Mouse (Mus musculus): Measurements from ENCODE around the gene Klra9. TPM values are rescaled to one million over a fixed set of nuclear protein-coding genes. Genes with fewer than 3 reads are reported as not detected.
"Not testable (repeated sequence)": the region's sequence is repeated elsewhere in the genome, so short reads cannot be mapped to it uniquely, and the experiment has no call there.

Klra9 gene
- total RNA-seq (2014; fragmentation: Nextera tagmentation) (not detected in 2 replicates), total RNA-seq (2017) (not detected in 2 replicates)

- ATAC-seq (replicated peaks; ENCODE audit: poor library complexity, severe bottlenecking) = not testable (repeated sequence)
Measured at GRCm38 (mm10) chr6:130193012-130193411, at the start of gene Klra9. Gene Klra9, minus strand, starts transcription at chr6:130193112.

- peak; percentile 40 for ATAC-seq (replicated peaks; ENCODE audit: poor library complexity, severe bottlenecking)
Measured at GRCm38 (mm10) chr6:130237536-130237935, 44.6 kb upstream of the Klra9 start.

- no peak for ATAC-seq (replicated peaks; ENCODE audit: poor library complexity, severe bottlenecking)
Measured at GRCm38 (mm10) chr6:130236635-130237034, 43.7 kb upstream of the Klra9 start.

- no peak for ATAC-seq (replicated peaks; ENCODE audit: poor library complexity, severe bottlenecking)
Measured at GRCm38 (mm10) chr6:130233222-130233621, 40.3 kb upstream of the Klra9 start, which contains the start of gene Klra7. Gene Klra7, minus strand, starts transcription at chr6:130233322.

- ATAC-seq (replicated peaks; ENCODE audit: poor library complexity, severe bottlenecking) = peak; percentile 91
Measured at GRCm38 (mm10) chr6:130197453-130197852, 4.5 kb upstream of the Klra9 start.

GRCm38 (mm10) chr6:130129798-130130197 is 63.1 kb downstream of the Klra9 start, which contains the start of gene Klra8:
Gene Klra8, minus strand, starts transcription at chr6:130129898.
- ATAC-seq (replicated peaks; ENCODE audit: poor library complexity, severe bottlenecking) = not testable (repeated sequence)

Other genes with a start within 250 kb of the Klra9 start
- gene Klra6, start 166.2 kb downstream of the Klra9 start, total RNA-seq (2014; fragmentation: Nextera tagmentation) = not detected in 2 replicates
- not detected in 2 replicates for gene Klra6, start 166.2 kb downstream of the Klra9 start, total RNA-seq (2017)
- not detected in 2 replicates for gene Klra4, start 125.8 kb downstream of the Klra9 start, total RNA-seq (2014; fragmentation: Nextera tagmentation)
- gene Klra4, start 125.8 kb downstream of the Klra9 start, total RNA-seq (2017) = not detected in 2 replicates
- not detected in 2 replicates for gene Klra8, start 63.2 kb downstream of the Klra9 start, total RNA-seq (2014; fragmentation: Nextera tagmentation)
- not detected in 2 replicates for gene Klra8, start 63.2 kb downstream of the Klra9 start, total RNA-seq (2017)
- not detected in 2 replicates for gene Klra7, start 40.2 kb upstream of the Klra9 start, total RNA-seq (2014; fragmentation: Nextera tagmentation)
- gene Klra7, start 40.2 kb upstream of the Klra9 start, total RNA-seq (2017) = 0.52 TPM in 1 of 2 replicates, not detected in the other
- not detected in 2 replicates for gene Klra10, start 88.8 kb upstream of the Klra9 start, total RNA-seq (2014; fragmentation: Nextera tagmentation)
- gene Klra10, start 88.8 kb upstream of the Klra9 start, total RNA-seq (2017) = not detected in 2 replicates
- gene Klra3, start 144.5 kb upstream of the Klra9 start, total RNA-seq (2014; fragmentation: Nextera tagmentation) = not detected in 2 replicates
- gene Klra3, start 144.5 kb upstream of the Klra9 start, total RNA-seq (2017) = not detected in 2 replicates
- gene Klra1, start 193.8 kb upstream of the Klra9 start, total RNA-seq (2014; fragmentation: Nextera tagmentation) = not detected in 2 replicates
- 2.1 TPM in 1 of 2 replicates, not detected in the other for gene Klra1, start 193.8 kb upstream of the Klra9 start, total RNA-seq (2017)

All from granulocyte monocyte progenitor cell, adult 5-6 weeks (primary cell).